Mouse (Mus musculus): ENCODE results near the gene Sppl3. TPM values are rescaled to one million over a fixed set of nuclear protein-coding genes. Genes with fewer than 3 reads are reported as not detected.

Sppl3 gene
- polyA plus RNA-seq (2014; fragmentation: Nextera tagmentation; extraction: Ambion mirVana): 23.5 and 43.6 TPM in 2 replicates

DNA sequence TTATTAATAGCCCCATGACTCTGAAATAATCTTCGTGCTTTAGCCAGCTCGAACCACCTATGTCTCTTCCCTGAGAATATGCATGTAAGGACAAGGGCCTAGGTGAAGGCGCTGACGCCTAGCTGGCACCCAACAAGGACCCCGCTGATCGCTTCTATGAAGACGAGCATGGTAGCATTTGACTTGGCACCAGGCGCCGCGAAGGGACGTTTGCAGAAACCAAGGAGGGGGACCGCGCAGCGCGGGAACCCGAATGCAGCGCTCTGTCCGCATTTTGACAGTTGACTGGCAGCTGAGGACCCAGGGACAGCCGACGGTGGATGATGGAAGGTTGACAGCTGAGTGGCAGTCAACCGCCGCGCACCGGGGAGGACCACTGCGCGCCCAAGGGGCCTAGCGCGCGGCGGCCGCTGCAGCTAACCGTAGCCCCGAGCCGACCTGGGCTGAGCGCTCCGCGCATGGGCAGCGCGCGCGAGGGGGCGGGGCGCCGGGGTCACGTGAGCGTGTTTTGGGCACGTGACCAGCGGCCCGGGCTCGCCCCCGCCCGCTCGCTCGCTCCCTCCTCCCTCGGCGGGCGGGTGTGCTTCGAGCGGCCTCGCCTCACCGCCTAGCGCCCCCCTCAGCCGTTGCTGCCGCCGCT, at the start of gene Sppl3:
Sppl3 (plus strand) TSS at position 561 of the 640 bp plus-strand sequence.
- 1% methylated on average over 59 of the region's 65 CpGs for WGBS

DNA sequence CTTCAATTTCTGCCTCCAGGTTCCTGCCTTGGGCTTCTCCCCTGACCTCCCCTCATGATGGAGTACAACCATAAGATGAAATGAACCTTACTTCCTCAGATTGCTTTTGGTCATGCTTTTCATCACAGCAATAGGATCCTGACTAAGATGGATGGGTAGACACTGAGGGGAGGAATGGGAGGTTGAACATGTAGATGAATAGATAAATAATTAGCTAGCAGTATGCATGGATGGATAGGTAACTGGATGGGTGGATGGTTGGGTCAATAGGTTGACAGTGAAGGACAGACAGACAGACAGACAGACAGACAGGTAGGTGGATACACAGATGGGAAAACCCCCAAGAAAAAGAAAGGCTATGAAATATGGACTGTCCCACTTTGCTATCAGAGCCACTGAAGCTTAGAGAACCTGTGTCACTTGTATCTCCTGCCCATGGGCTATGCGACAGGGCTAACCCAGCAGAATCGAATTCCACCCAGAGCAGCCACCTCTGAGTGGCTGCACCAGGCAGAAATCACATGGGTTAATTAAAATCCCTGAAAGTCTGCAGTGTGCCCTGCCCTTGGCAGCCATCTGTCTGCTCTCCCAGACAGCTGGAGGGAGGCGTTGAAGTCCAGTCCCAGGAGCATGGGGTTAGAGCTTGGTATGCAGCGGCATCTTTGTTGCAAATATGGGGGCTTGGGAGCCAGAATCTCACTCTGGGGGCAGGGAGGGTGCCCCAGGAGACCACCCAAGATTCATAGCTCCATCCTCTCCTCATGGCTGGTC, 49.2 kb upstream of the Sppl3 start:
- DNase-seq (ENCODE audit: low spot score) (peak; percentile 9), ATAC-seq (replicated peaks; ENCODE audit: insufficient number of reproducible peaks, low FRiP score, low TSS enrichment, low read depth) (no peak; the same call in 1 of the 2 replicates)
- WGBS: 49% methylated on average over 4 of the region's 4 CpGs

More for the DNA sequence above, at the start of gene Sppl3:
- Histone ChIP-seq H3K4me3 (ENCODE audit: low read depth, low read length) (peak within 1 kb of the TSS; percentile 72), H3K9me3 (replicated peaks; ENCODE audit: control insufficient read depth, low read length) (no peaks in the 10 kb centered on the region), H3K36me3 (replicated peaks; ENCODE audit: control insufficient read depth, insufficient read depth, low read depth, low read length) (no peaks in the 10 kb centered on the region), H3K4me1 (ENCODE audit: control insufficient read depth, insufficient read depth, low read length) (no peaks in the 10 kb centered on the region), H3K4me2 (ENCODE audit: low read depth, low read length) (peak within 1 kb of the TSS; percentile 82), H3K9ac (replicated peaks; ENCODE audit: low read length) (peak within 1 kb of the TSS; percentile 95), H3K27ac (replicated peaks; ENCODE audit: low read depth, low read length) (peak within 1 kb of the TSS; percentile 65), H3K27me3 (ENCODE audit: control insufficient read depth, insufficient read depth, low read length) (no peaks in the 10 kb centered on the region)
- ATAC-seq (replicated peaks; ENCODE audit: insufficient number of reproducible peaks, low FRiP score, low TSS enrichment, low read depth) (peak; percentile 88), DNase-seq (ENCODE audit: low spot score) (peak; percentile 96)

DNA sequence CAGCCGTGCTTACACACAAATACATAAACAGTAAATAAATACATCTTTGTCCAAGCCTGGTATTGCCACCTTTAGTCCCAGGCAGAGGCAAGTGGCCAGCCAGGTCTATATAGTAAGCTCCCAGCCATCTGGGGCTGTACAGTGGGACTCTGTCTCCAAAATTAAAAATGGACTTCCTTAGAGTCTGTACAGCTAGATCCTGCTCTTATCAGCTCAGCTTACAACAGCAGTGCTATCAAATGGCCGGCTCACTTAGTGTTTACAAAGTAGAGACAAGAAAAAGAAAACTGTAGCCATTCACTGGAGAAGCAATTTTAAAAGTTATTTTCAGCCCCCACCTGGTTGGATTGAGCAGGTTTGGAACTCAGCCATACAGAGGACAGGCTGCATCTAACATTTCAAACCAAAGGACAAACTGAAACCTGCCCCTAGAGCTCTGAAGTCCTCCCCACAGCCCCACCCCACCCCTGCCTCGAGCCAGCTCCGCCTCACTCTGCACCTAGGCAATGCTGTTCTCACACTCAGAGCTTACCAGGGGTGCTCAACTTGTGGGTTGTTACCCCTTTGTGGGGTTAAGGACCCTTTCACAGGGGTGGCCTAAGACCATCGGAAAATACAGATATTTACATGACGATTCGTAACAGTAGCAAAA, 46.5 kb upstream of the Sppl3 start:
- no peak overlapping the region for H3K4me3 ChIP-seq (ENCODE audit: low read depth, low read length)
- H3K27ac ChIP-seq (replicated peaks; ENCODE audit: low read depth, low read length): no peak overlapping the region
- no peak overlapping the region for H3K4me2 ChIP-seq (ENCODE audit: low read depth, low read length)
- peaks cover 2% of the 10 kb centered on the region; the same call in 1 of the 2 replicates for H3K27me3 ChIP-seq (ENCODE audit: control insufficient read depth, insufficient read depth, low read length)
- ATAC-seq (replicated peaks; ENCODE audit: insufficient number of reproducible peaks, low FRiP score, low TSS enrichment, low read depth) (no peak), DNase-seq (ENCODE audit: low spot score) (no peak)
- no peaks in the 10 kb centered on the region for H3K36me3 ChIP-seq (replicated peaks; ENCODE audit: control insufficient read depth, insufficient read depth, low read depth, low read length)
- WGBS: 69% methylated on average over 7 of the region's 7 CpGs
- H3K4me1 ChIP-seq (ENCODE audit: control insufficient read depth, insufficient read depth, low read length): no peaks in the 10 kb centered on the region
- H3K9ac ChIP-seq (replicated peaks; ENCODE audit: low read length): no peak overlapping the region; the same call in 1 of the 2 replicates
- H3K9me3 ChIP-seq (replicated peaks; ENCODE audit: control insufficient read depth, low read length): no peaks in the 10 kb centered on the region

More for the DNA sequence above, 49.2 kb upstream of the Sppl3 start:
- Histone ChIP-seq H3K27me3 (ENCODE audit: control insufficient read depth, insufficient read depth, low read length) (no peaks in the 10 kb centered on the region), H3K9me3 (replicated peaks; ENCODE audit: control insufficient read depth, low read length) (no peaks in the 10 kb centered on the region), H3K4me3 (ENCODE audit: low read depth, low read length) (no peak overlapping the region), H3K4me2 (ENCODE audit: low read depth, low read length) (no peak overlapping the region), H3K9ac (replicated peaks; ENCODE audit: low read length) (no peak overlapping the region), H3K27ac (replicated peaks; ENCODE audit: low read depth, low read length) (no peak overlapping the region), H3K36me3 (replicated peaks; ENCODE audit: control insufficient read depth, insufficient read depth, low read depth, low read length) (no peaks in the 10 kb centered on the region), H3K4me1 (ENCODE audit: control insufficient read depth, insufficient read depth, low read length) (no peaks in the 10 kb centered on the region)

DNA sequence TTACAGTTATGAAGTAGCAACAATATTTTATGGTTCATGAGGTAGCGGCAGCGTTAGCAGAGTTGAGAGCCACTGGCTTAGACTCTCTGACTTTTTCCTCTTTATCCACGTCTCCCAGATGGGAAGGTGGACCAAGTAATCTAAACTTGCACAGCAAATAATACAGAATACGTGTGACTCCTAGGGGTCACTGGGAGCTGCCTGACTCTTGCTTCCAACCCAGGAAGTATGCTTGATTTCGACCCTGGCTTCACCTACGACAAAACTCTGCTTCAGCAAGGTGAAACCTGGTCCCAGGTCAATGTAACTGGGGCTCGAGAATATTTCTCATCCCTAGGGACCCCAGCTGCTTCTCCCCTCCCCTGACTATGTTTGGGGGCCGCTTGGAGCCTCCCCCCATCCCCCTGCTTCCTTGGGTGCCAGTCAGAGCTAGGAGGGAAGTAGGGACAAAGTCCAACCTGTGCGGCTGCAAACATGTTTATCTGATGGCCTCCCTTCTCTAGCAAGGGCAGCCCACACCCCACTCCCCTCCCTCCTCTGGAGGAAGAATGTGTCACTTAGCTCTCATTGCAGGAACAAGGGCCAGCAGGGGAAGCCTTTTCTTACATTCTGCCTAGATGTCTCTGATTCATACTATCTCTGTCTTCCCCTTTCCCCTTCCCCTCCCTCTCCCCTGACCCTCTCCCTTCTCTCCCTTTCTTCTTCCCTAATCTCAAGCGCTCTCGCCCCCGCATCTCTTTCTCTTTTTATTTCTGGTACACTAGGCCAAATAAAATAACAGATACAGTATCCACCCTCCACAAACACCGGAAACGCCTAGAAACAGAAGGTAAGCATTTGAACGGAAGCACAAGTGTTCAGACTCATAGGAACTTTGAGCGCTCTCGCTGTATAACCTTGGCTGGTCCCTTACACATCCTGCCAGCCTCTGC, 45.7 kb upstream of the Sppl3 start:
- DNase-seq (ENCODE audit: low spot score) (no peak), ATAC-seq (replicated peaks; ENCODE audit: insufficient number of reproducible peaks, low FRiP score, low TSS enrichment, low read depth) (no peak)
- peaks cover 2% of the 10 kb centered on the region; the same call in 1 of the 2 replicates for H3K27me3 ChIP-seq (ENCODE audit: control insufficient read depth, insufficient read depth, low read length)
- H3K4me1 ChIP-seq (ENCODE audit: control insufficient read depth, insufficient read depth, low read length): no peaks in the 10 kb centered on the region
- WGBS: 64% methylated on average over 17 of the region's 17 CpGs
- no peaks in the 10 kb centered on the region for H3K9me3 ChIP-seq (replicated peaks; ENCODE audit: control insufficient read depth, low read length)
- no peak overlapping the region; the same call in 1 of the 2 replicates for H3K9ac ChIP-seq (replicated peaks; ENCODE audit: low read length)
- no peak overlapping the region for H3K4me2 ChIP-seq (ENCODE audit: low read depth, low read length)
- no peak overlapping the region for H3K27ac ChIP-seq (replicated peaks; ENCODE audit: low read depth, low read length)
- no peaks in the 10 kb centered on the region for H3K36me3 ChIP-seq (replicated peaks; ENCODE audit: control insufficient read depth, insufficient read depth, low read depth, low read length)
- H3K4me3 ChIP-seq (ENCODE audit: low read depth, low read length): no peak overlapping the region

DNA sequence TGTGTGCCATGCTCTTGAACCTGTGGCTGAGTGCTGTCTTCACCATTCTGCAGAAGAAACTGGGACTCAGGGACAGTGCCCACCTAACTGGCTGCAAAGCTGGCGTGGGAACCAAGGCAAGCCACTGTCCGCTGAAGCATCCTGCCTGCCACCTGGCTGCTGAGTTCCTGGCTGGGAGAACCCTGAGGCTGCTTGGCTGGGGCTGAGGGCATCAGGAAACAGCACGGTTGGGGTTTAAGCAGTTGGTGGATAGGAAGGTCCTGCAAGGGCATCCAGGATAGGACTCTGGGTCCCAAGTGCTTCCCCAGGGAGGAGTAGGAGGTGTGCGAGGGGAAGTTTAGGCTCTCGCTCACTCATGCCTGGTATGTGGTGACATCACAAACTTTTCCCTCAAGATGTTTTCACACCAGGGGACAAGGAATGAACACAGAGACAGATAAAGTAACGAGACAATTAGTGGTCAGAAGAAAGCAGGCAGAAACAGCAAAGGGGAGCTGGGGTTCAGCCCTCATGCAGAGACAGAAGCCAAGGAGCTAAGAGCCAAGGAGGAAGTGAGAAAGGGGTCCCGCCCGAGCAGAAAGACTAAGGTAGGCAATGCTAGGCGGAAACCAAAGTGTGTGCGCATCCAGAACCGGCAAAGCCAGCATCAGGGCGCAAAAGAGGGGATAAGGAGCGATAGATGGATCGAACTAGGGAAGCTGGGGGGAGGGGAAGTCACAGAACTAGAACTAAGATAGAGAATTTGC, 43.2 kb upstream of the Sppl3 start:
- Histone ChIP-seq H3K4me3 (ENCODE audit: low read depth, low read length) (no peak overlapping the region), H3K27ac (replicated peaks; ENCODE audit: low read depth, low read length) (no peak overlapping the region), H3K4me2 (ENCODE audit: low read depth, low read length) (no peak overlapping the region), H3K36me3 (replicated peaks; ENCODE audit: control insufficient read depth, insufficient read depth, low read depth, low read length) (no peaks in the 10 kb centered on the region), H3K9me3 (replicated peaks; ENCODE audit: control insufficient read depth, low read length) (no peaks in the 10 kb centered on the region), H3K27me3 (ENCODE audit: control insufficient read depth, insufficient read depth, low read length) (peaks cover 2% of the 10 kb centered on the region; the same call in 1 of the 2 replicates), H3K4me1 (ENCODE audit: control insufficient read depth, insufficient read depth, low read length) (peaks cover 4% of the 10 kb centered on the region), H3K9ac (replicated peaks; ENCODE audit: low read length) (no peak overlapping the region)
- ATAC-seq (replicated peaks; ENCODE audit: insufficient number of reproducible peaks, low FRiP score, low TSS enrichment, low read depth) (no peak), DNase-seq (ENCODE audit: low spot score) (no peak)
- 41% methylated on average over 14 of the region's 14 CpGs for WGBS

DNA sequence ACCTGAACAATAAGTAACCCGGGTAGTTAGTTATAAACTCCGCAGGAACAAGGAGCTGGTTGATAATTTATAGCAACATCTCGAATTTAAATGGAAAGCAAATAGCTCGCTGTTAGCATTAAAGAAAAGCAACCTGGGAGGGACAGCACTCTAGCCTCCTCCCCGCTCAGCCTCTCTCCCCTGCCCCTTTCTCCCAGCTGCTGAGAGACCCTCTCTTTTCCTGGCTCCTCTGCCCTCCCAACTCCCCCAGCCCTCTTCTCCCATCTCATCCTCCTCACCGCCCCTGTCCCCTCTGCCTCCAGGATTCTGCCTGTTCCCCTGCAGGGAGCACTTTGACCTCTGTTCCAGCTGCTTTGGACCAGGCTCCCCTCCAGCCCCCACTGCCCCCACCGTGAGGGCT, 42.3 kb upstream of the Sppl3 start:
- Histone ChIP-seq H3K4me3 (ENCODE audit: low read depth, low read length) (no peak overlapping the region), H3K27me3 (ENCODE audit: control insufficient read depth, insufficient read depth, low read length) (peaks cover 2% of the 10 kb centered on the region; the same call in 1 of the 2 replicates), H3K9ac (replicated peaks; ENCODE audit: low read length) (no peak overlapping the region), H3K36me3 (replicated peaks; ENCODE audit: control insufficient read depth, insufficient read depth, low read depth, low read length) (no peaks in the 10 kb centered on the region), H3K4me1 (ENCODE audit: control insufficient read depth, insufficient read depth, low read length) (peaks cover 4% of the 10 kb centered on the region), H3K4me2 (ENCODE audit: low read depth, low read length) (no peak overlapping the region), H3K27ac (replicated peaks; ENCODE audit: low read depth, low read length) (no peak overlapping the region), H3K9me3 (replicated peaks; ENCODE audit: control insufficient read depth, low read length) (no peaks in the 10 kb centered on the region)
- DNase-seq (ENCODE audit: low spot score) (no peak), ATAC-seq (replicated peaks; ENCODE audit: insufficient number of reproducible peaks, low FRiP score, low TSS enrichment, low read depth) (no peak)
- 30% methylated on average over 7 of the region's 7 CpGs for WGBS

DNA sequence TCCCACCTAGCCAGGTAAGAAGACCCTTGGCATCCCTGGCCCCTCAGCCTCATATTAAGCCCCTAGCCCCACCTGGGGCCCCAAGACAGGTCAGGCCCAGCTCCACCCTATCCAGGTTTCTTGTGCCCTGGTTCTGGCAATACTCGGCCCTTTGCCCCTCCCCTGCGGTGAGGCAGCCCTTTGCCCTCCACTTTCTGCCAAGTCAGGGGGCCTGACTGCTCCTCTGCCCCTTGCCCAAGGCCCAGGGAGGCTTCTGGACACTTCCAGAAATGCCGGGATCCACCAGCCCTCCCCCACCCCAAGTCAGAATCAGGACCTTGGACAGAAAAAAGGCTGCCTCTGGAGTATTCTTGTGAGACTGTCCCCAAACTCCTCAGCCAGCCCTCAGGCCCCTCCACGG, 41.9 kb upstream of the Sppl3 start:
- no peak overlapping the region for H3K4me2 ChIP-seq (ENCODE audit: low read depth, low read length)
- H3K9me3 ChIP-seq (replicated peaks; ENCODE audit: control insufficient read depth, low read length): no peaks in the 10 kb centered on the region
- 17% methylated on average over 4 of the region's 4 CpGs for WGBS
- DNase-seq (ENCODE audit: low spot score): peak; percentile 27
- H3K27ac ChIP-seq (replicated peaks; ENCODE audit: low read depth, low read length): no peak overlapping the region
- no peak overlapping the region for H3K4me3 ChIP-seq (ENCODE audit: low read depth, low read length)
- peaks cover 2% of the 10 kb centered on the region; the same call in 1 of the 2 replicates for H3K27me3 ChIP-seq (ENCODE audit: control insufficient read depth, insufficient read depth, low read length)
- peaks cover 4% of the 10 kb centered on the region for H3K4me1 ChIP-seq (ENCODE audit: control insufficient read depth, insufficient read depth, low read length)
- ATAC-seq (replicated peaks; ENCODE audit: insufficient number of reproducible peaks, low FRiP score, low TSS enrichment, low read depth): no peak
- H3K9ac ChIP-seq (replicated peaks; ENCODE audit: low read length): no peak overlapping the region
- H3K36me3 ChIP-seq (replicated peaks; ENCODE audit: control insufficient read depth, insufficient read depth, low read depth, low read length): no peaks in the 10 kb centered on the region

All from embryonic facial prominence, embryonic 11.5 days (tissue).